Mouse (Mus musculus) intestine, embryonic 16.5 days (tissue): Measurements from ENCODE around the gene Fam25c. TPM values are rescaled to one million over a fixed set of nuclear protein-coding genes. Genes with fewer than 3 reads are reported as not detected.
"Not testable (repeated sequence)": the region's sequence is repeated elsewhere in the genome, so short reads cannot be mapped to it uniquely, and the experiment has no call there.

Source experiments
- ATAC-seq: fragments of 200-750 bp; cut with Nextera tagmentation; 2 replicates; pipeline ENCODE4 v1.8.0; 2017; ENCODE audit warnings: moderate TSS enrichment, moderate library complexity
- H3K27ac ChIP-seq: fragments of 300-500 bp; sonication (generic); 2 replicates; pipeline ENCODE4 v1.5.1; 2014; ENCODE audit warnings: mild to moderate bottlenecking, low read length
- H3K27me3 ChIP-seq: fragments of 300-500 bp; sonication (generic); replicated peaks from 2 replicates; pipeline ENCODE4 v1.6.1; 2014; ENCODE audit warnings: low read length, control low read depth, mixed read lengths; ENCODE audit not compliant: control insufficient read depth, insufficient read depth
- H3K36me3 ChIP-seq: fragments of 300-500 bp; sonication (generic); 2 replicates; pipeline ENCODE4 v1.6.1; 2014; ENCODE audit warnings: low read length, control low read depth; ENCODE audit not compliant: control insufficient read depth, insufficient read depth
- H3K4me1 ChIP-seq: fragments of 300-500 bp; sonication (generic); 2 replicates; pipeline ENCODE4 v1.6.1; 2014; ENCODE audit warnings: low read length, control low read depth, mixed read lengths; ENCODE audit not compliant: control insufficient read depth, insufficient read depth
- H3K4me2 ChIP-seq: fragments of 300-500 bp; sonication (generic); 2 replicates; pipeline ENCODE4 v1.6.1; 2014; ENCODE audit warnings: low read depth, low read length, control low read depth
- H3K4me3 ChIP-seq: fragments of 300-500 bp; sonication (generic); 2 replicates; pipeline ENCODE4 v1.5.1; 2014; ENCODE audit warnings: mild to moderate bottlenecking, low read length
- H3K9ac ChIP-seq: fragments of 300-500 bp; sonication (generic); 2 replicates; pipeline ENCODE4 v1.6.1; 2014; ENCODE audit warnings: low read depth, low read length
- H3K9me3 ChIP-seq: fragments of 300-500 bp; sonication (generic); 2 replicates; pipeline ENCODE4 v1.6.1; 2016; ENCODE audit warnings: low read length, control low read depth; ENCODE audit not compliant: control insufficient read depth
- WGBS: fragments of 180-500 bp; shearing (Covaris S2); extraction: QIAGEN DNeasy Blood & Tissue Kit; methylation state at CpG from one replicate; pipeline ENCODE4 v1.1.7; 2014; 5-methylcytosine and 5-hydroxymethylcytosine counted together
- polyA plus RNA-seq: library from polyadenylated mRNA; unstranded; fragments of >200 nt; fragmentation: Nextera tagmentation; extraction: Ambion mirVana; gene quantifications from 2 replicates; pipeline ENCODE4 v1.2.1, GENCODE M21; 2015

Gene Fam25c
- polyA plus RNA-seq, 1 experiment from 2014 or later = not detected

GRCm38 (mm10) chr14:34370921-34371320 is 15.7 kb upstream of the Fam25c start:
- Histone ChIP-seq H3K27me3 (no peaks in the 10 kb centered on the region), H3K9me3 (no peaks in the 10 kb centered on the region), H3K4me2 (no peak overlapping the region), H3K36me3 (no peaks in the 10 kb centered on the region), H3K4me3 (no peak overlapping the region), H3K9ac (no peak overlapping the region), H3K4me1 (peaks cover 6% of the 10 kb centered on the region; the same call in 1 of the 2 replicates), H3K27ac (no peak overlapping the region)
- 89% methylated on average over 3 of the region's 3 CpGs for WGBS
- ATAC-seq = no peak

GRCm38 (mm10) chr14:34370203-34370602 is 15.0 kb upstream of the Fam25c start:
- 68% methylated on average over 3 of the region's 3 CpGs for WGBS
- Histone ChIP-seq H3K9me3 (no peaks in the 10 kb centered on the region), H3K9ac (no peak overlapping the region), H3K4me2 (no peak overlapping the region), H3K27ac (no peak overlapping the region), H3K36me3 (no peaks in the 10 kb centered on the region), H3K27me3 (no peaks in the 10 kb centered on the region), H3K4me3 (no peak overlapping the region), H3K4me1 (peaks cover 6% of the 10 kb centered on the region; the same call in 1 of the 2 replicates)
- ATAC-seq = no peak

GRCm38 (mm10) chr14:34365147-34365507 is 9.9 kb upstream of the Fam25c start:
- Histone ChIP-seq H3K36me3 (no peaks in the 10 kb centered on the region), H3K9me3 (no peaks in the 10 kb centered on the region), H3K27ac (no peak overlapping the region), H3K4me1 (peaks cover 4% of the 10 kb centered on the region; the same call in 1 of the 2 replicates), H3K4me3 (no peak overlapping the region), H3K4me2 (no peak overlapping the region), H3K9ac (no peak overlapping the region), H3K27me3 (no peaks in the 10 kb centered on the region)
- WGBS = 92% methylated on average over 2 of the region's 2 CpGs
- no peak for ATAC-seq

- peak overlapping the region; percentile 59; the same call in 1 of the 2 replicates for H3K9ac ChIP-seq
- peak overlapping the region; percentile 90; the same call in 1 of the 2 replicates for H3K4me2 ChIP-seq
- H3K4me1 ChIP-seq, H3K27me3 ChIP-seq, ATAC-seq, H3K9me3 ChIP-seq, H3K27ac ChIP-seq, H3K36me3 ChIP-seq: not testable (repeated sequence)
- 84% methylated on average over 15 of the region's 15 CpGs for WGBS
- peak overlapping the region; percentile 48; the same call in 1 of the 2 replicates for H3K4me3 ChIP-seq
These were observed 9.3 kb upstream of the Fam25c start for GRCm38 (mm10) chr14:34364254-34365146.

GRCm38 (mm10) chr14:34363490-34364253 is 8.4 kb upstream of the Fam25c start:
- Histone ChIP-seq H3K9ac (peak overlapping the region; percentile 59), H3K27ac (no peak overlapping the region), H3K4me3 (peak overlapping the region; percentile 48), H3K9me3 (no peaks in the 10 kb centered on the region), H3K4me1 (peaks cover 4% of the 10 kb centered on the region; the same call in 1 of the 2 replicates), H3K36me3 (no peaks in the 10 kb centered on the region), H3K27me3 (no peaks in the 10 kb centered on the region), H3K4me2 (peak overlapping the region; percentile 90)
- peak; percentile 95 for ATAC-seq
- 4% methylated on average over 32 of the region's 32 CpGs for WGBS

- no peaks in the 10 kb centered on the region for H3K36me3 ChIP-seq
- H3K27ac ChIP-seq = no peak overlapping the region
- peak overlapping the region; percentile 59; the same call in 1 of the 2 replicates for H3K9ac ChIP-seq
- peaks cover 4% of the 10 kb centered on the region; the same call in 1 of the 2 replicates for H3K4me1 ChIP-seq
- H3K4me3 ChIP-seq = peak overlapping the region; percentile 48
- 36% methylated on average over 18 of the region's 18 CpGs for WGBS
- ATAC-seq = peak; percentile 58
- H3K27me3 ChIP-seq = no peaks in the 10 kb centered on the region
- no peaks in the 10 kb centered on the region for H3K9me3 ChIP-seq
- H3K4me2 ChIP-seq = peak overlapping the region; percentile 90
These were observed 7.7 kb upstream of the Fam25c start for GRCm38 (mm10) chr14:34362726-34363445.

GRCm38 (mm10) chr14:34362135-34362534 is 6.9 kb upstream of the Fam25c start:
- Histone ChIP-seq H3K36me3 (no peaks in the 10 kb centered on the region), H3K4me3 (no peak overlapping the region), H3K4me2 (no peak overlapping the region), H3K27me3 (no peaks in the 10 kb centered on the region), H3K9ac (no peak overlapping the region), H3K9me3 (no peaks in the 10 kb centered on the region), H3K4me1 (peaks cover 4% of the 10 kb centered on the region; the same call in 1 of the 2 replicates), H3K27ac (no peak overlapping the region)
- no peak for ATAC-seq
- WGBS = 53% methylated on average over 4 of the region's 4 CpGs

- Histone ChIP-seq H3K9ac (no peak overlapping the region), H3K9me3 (no peaks in the 10 kb centered on the region), H3K4me1 (peaks cover 4% of the 10 kb centered on the region; the same call in 1 of the 2 replicates), H3K27me3 (no peaks in the 10 kb centered on the region), H3K36me3 (no peaks in the 10 kb centered on the region), H3K27ac (no peak overlapping the region), H3K4me2 (no peak overlapping the region), H3K4me3 (no peak overlapping the region)
- ATAC-seq = no peak
- 44% methylated on average over 6 of the region's 6 CpGs for WGBS
These were observed 5.0 kb upstream of the Fam25c start for GRCm38 (mm10) chr14:34360251-34360650.
